ENCODE assay signal across 16 mouse cellular contexts in the genomic region with DNA sequence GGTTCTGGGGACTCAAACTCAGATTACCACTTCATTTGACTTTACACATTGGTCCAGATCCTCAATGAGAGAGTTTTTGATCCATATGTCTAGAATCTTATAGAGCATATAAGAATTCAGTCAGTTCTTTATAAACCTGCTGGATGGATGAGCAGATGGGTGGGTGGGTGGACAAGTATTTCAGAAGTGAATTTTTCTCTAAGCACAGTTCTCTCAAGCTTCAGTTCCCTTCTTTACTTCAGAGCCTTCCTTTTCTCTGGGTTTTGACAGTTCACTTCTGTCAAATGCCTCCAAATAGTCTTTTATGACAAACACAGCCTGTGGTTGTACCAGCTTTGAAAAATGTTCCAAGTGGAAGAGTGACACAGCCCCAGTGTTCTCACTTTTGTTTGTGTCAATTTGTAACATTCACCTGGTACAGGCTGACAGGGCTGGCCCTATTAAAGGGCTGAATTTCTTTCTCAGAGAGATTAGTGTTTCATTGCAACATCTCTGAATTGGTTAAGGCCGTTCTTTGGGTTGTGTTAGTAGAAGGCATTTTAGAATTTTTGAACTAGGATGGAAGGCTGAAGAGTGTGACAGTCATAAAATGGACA.
DNase-seq lines count a peak whose midpoint lies in the region; ATAC-seq lines count a peak whose summit lies in the region.
"Had no signal": no experiment of that assay in that cellular context is flagged by ENCODE, and none has a peak within 500 bp of the region (broad histone marks: within the 10 kb centered on the region; RNA-seq: fewer than 3 reads in every experiment).

No protein-coding gene starts in this region.

- no peak for DNase-seq in frontal cortex, postnatal 10 days (ENCODE audit: low spot score in 2 of 2)
- DNase-seq in left cerebral cortex, postnatal 14 days (ENCODE audit: low spot score in 2 of 2) = peak; percentile 22 to 28
- no peak for DNase-seq in left cerebral cortex, adult 11 months (ENCODE audit: low spot score)
- peak; percentile 25 to 32 for DNase-seq in right cerebral cortex, adult 2 months (ENCODE audit: low spot score in 2 of 2)
- DNase-seq in right cerebral cortex, postnatal 36 days (ENCODE audit: low spot score in 2 of 2) = no peak
- DNase-seq: adrenal gland, adult 8-10 months; adrenal gland, postnatal 25 days; cerebellum, adult 2 months; cerebellum, adult 9-11 months; cerebellum, postnatal 25 days; forebrain, postnatal 0 days; gastrocnemius, postnatal 25 days; heart, adult 2 months had no signal

- peak; percentile 90 for ATAC-seq in frontal cortex, adult (ENCODE audit: low TSS enrichment)
- ATAC-seq: activated CD4-positive, CD25-positive, alpha-beta regulatory T cell, adult 4 months; forebrain, embryonic 14.5 days; forebrain, postnatal 0 days had no signal

- intact Hi-C loops in left cerebral cortex, postnatal 14 days (cut with DNase I) = no loop called here

Comparison
In these comparisons a context has a peak if more than half of its experiments do, and no peak if none do; other contexts are left out.
1. DNase-seq: peak in left cerebral cortex, postnatal 14 days (2 of 2) and right cerebral cortex, adult 2 months (2 of 2); none in frontal cortex, postnatal 10 days (0 of 2), left cerebral cortex, adult 11 months (single experiment) and right cerebral cortex, postnatal 36 days (0 of 2).